Mouse (Mus musculus) lung, embryonic 15.5 days (tissue): ENCODE data around the gene Ptbp1. TPM values are rescaled to one million over a fixed set of nuclear protein-coding genes. Genes with fewer than 3 reads are reported as not detected.

ENCODE experiments used
- ATAC-seq: fragments of 200-750 bp; cut with Nextera tagmentation; 2 replicates; pipeline ENCODE4 v1.8.0; 2017; ENCODE audit warnings: moderate number of reproducible peaks, borderline replicate concordance; ENCODE audit not compliant: low FRiP score, low TSS enrichment; ENCODE audit errors: extremely low read depth
- H3K27ac ChIP-seq: fragments of 300-500 bp; sonication (generic); 2 replicates; pipeline ENCODE4 v1.5.1; 2015; ENCODE audit warnings: moderate library complexity, mild to moderate bottlenecking, inconsistent platforms
- H3K27me3 ChIP-seq: fragments of 300-500 bp; sonication (generic); 2 replicates; pipeline ENCODE4 v1.6.1; 2015; ENCODE audit warnings: inconsistent platforms
- H3K36me3 ChIP-seq: fragments of 300-500 bp; sonication (generic); 2 replicates; pipeline ENCODE4 v1.6.1; 2015; ENCODE audit warnings: inconsistent platforms
- H3K4me1 ChIP-seq: fragments of 300-500 bp; sonication (generic); 2 replicates; pipeline ENCODE4 v1.6.1; 2015; ENCODE audit warnings: inconsistent platforms
- H3K4me2 ChIP-seq: fragments of 300-500 bp; sonication (generic); 2 replicates; pipeline ENCODE4 v1.6.1; 2015; ENCODE audit warnings: inconsistent platforms, mild to moderate bottlenecking, moderate library complexity
- H3K4me3 ChIP-seq: fragments of 300-500 bp; sonication (generic); 2 replicates; pipeline ENCODE4 v1.5.1; 2015; ENCODE audit warnings: mild to moderate bottlenecking, inconsistent platforms
- H3K9ac ChIP-seq: fragments of 300-500 bp; sonication (generic); 2 replicates; pipeline ENCODE4 v1.6.1; 2015; ENCODE audit warnings: inconsistent platforms
- H3K9me3 ChIP-seq: fragments of 300-500 bp; sonication (generic); 2 replicates; pipeline ENCODE4 v1.6.1; 2016; ENCODE audit warnings: inconsistent platforms
- WGBS: fragments of 180-500 bp; shearing (Covaris S2); methylation state at CpG from one replicate; pipeline ENCODE4 v1.1.7; 2015; 5-methylcytosine and 5-hydroxymethylcytosine counted together
- polyA plus RNA-seq: library from polyadenylated mRNA; unstranded; fragments of >200 nt; fragmentation: Nextera tagmentation; extraction: Ambion mirVana; gene quantifications from 2 replicates; pipeline ENCODE4 v1.2.1, GENCODE M21; 2015

Ptbp1 gene
- 367 and 368 TPM in 2 replicates for polyA plus RNA-seq

DNA sequence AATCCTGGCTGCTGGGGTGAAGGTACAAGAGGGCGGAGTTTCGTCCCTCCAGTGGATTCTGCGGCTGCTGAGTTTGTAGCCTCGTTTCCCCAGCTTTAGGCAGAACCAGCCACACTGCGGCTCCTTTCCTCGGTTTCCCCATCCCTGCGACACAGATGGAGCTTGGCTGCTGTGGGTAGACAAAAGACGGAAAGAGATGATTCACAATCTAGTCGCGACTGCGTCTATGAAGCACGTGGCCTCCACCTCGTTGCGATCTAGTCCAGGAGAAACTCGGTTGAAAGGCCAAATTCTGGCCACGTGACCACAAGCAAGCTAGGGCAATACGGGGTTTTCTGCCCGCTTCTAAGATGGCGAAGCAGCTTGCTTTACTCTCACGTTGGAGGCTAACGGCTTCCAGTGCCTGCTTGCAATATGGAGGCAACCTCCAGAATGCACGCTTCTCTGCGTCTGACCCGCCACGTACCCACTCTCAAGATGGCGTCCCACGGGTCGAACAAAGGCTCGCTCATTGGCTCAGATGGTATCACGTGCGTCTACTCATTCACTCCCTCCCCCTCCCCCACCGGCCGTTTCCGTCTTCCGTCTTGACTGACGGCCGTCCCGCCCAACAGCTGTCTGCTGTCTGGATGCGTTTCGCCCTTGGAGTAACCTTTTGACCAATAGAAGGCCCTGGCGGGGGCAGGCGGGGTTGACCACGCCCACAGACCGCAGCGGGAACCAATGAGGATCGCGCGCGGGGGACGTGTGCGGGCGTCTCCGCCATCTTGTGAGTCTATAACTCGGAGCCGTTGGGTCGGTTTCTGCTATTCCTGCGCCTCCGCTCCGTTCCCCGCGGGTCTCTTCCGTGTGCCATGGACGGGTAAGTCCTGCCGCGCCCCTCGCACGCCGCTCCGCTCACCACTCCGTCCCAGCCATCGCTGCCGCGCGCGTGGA, at the start of gene Ptbp1:
TSS of gene Ptbp1 (plus strand) at position 568 of the 936 bp plus-strand sequence.
- ATAC-seq = peak; percentile 89
- Histone ChIP-seq H3K9ac (peak within 1 kb of the TSS; percentile 92), H3K4me2 (peak within 1 kb of the TSS; percentile 86), H3K4me3 (peak within 1 kb of the TSS; percentile 72), H3K9me3 (no peaks in the 10 kb centered on the region), H3K4me1 (peaks cover 58% of the 10 kb centered on the region), H3K27me3 (no peaks in the 10 kb centered on the region), H3K27ac (peak within 1 kb of the TSS; percentile 100), H3K36me3 (peaks cover 14% of the 10 kb centered on the region)
- WGBS = under 1% methylated on average over 75 of the region's 75 CpGs

- no peak for ATAC-seq
- Histone ChIP-seq H3K9me3 (no peaks in the 10 kb centered on the region), H3K4me3 (no peak overlapping the region), H3K27ac (no peak overlapping the region), H3K27me3 (no peaks in the 10 kb centered on the region), H3K36me3 (peaks cover 8% of the 10 kb centered on the region), H3K4me2 (no peak overlapping the region), H3K4me1 (peaks cover 29% of the 10 kb centered on the region), H3K9ac (no peak overlapping the region)
- WGBS = 41% methylated on average over 11 of the region's 11 CpGs
Measured at GRCm38 (mm10) chr10:79805636-79806035, 48.6 kb upstream of the Ptbp1 start.

DNA sequence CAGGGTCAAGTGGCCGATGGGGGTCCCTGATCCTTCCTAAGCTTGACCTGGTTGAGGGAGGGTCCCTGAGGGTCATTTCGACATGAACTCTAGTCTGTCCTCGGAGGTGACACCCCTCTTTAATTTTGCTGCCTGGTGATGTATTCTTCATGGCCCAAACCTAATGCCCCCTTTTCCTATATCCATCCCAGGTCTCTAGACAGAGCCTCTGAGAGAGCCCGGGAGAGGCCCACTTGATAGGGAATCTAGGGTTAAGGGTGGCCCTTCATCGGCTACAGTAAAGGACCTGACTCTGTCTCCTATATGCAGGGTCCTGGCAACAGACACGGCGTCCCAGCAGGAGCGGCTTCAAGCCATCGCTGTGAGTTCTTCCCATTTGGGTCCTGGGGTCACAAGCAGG, 47.9 kb upstream of the Ptbp1 start:
- H3K4me3 ChIP-seq = no peak overlapping the region
- H3K4me2 ChIP-seq = no peak overlapping the region
- H3K4me1 ChIP-seq = peaks cover 29% of the 10 kb centered on the region
- H3K27me3 ChIP-seq = no peaks in the 10 kb centered on the region
- 86% methylated on average over 9 of the region's 9 CpGs for WGBS
- no peaks in the 10 kb centered on the region for H3K9me3 ChIP-seq
- no peak overlapping the region for H3K27ac ChIP-seq
- H3K9ac ChIP-seq = no peak overlapping the region
- H3K36me3 ChIP-seq = peaks cover 13% of the 10 kb centered on the region
- no peak for ATAC-seq

GRCm38 (mm10) chr10:79806972-79807371, 47.3 kb upstream of the Ptbp1 start:
- H3K9me3 ChIP-seq = no peaks in the 10 kb centered on the region
- no peak overlapping the region for H3K4me2 ChIP-seq
- no peaks in the 10 kb centered on the region for H3K27me3 ChIP-seq
- ATAC-seq = no peak
- 72% methylated on average over 10 of the region's 10 CpGs for WGBS
- H3K27ac ChIP-seq = no peak overlapping the region
- peaks cover 27% of the 10 kb centered on the region for H3K4me1 ChIP-seq
- no peak overlapping the region for H3K9ac ChIP-seq
- H3K4me3 ChIP-seq = no peak overlapping the region
- peaks cover 16% of the 10 kb centered on the region for H3K36me3 ChIP-seq

DNA sequence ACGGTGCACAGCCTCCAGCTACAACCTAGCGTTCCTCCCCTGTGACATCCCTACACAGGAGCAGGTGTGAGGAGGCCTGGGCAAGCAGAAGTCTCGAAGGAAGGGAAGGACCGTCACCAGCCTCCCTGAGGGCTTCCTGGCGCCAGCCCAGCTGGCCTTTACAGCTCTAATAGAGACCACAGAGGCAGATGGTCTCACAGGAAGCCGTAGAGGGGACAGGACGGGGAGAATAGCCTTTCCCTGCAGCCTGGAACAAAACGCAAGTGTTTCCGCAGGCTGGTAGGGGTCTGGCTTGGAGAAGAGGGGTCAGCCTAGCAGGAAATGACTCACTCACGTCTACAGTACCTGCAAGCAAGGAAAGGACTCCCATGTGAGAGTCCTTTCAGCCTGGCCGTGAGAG, 46.4 kb upstream of the Ptbp1 start:
- Histone ChIP-seq H3K9ac (0 out of 2 replicates have a peak overlapping the region, but pooled peaks have one; percentile 0), H3K36me3 (peaks cover 16% of the 10 kb centered on the region), H3K4me2 (no peak overlapping the region)

GRCm38 (mm10) chr10:79808728-79809127, 45.5 kb upstream of the Ptbp1 start:
- peaks cover 16% of the 10 kb centered on the region for H3K36me3 ChIP-seq
- no peak overlapping the region for H3K9ac ChIP-seq
- peaks cover 10% of the 10 kb centered on the region for H3K4me1 ChIP-seq
- H3K4me2 ChIP-seq = no peak overlapping the region
- no peaks in the 10 kb centered on the region for H3K9me3 ChIP-seq
- H3K4me3 ChIP-seq = no peak overlapping the region
- peak overlapping the region; percentile 78 for H3K27ac ChIP-seq
- H3K27me3 ChIP-seq = no peaks in the 10 kb centered on the region
- 78% methylated on average over 11 of the region's 11 CpGs for WGBS
- ATAC-seq = no peak

More for the DNA sequence above, 46.4 kb upstream of the Ptbp1 start:
- Histone ChIP-seq H3K4me3 (no peak overlapping the region), H3K9me3 (no peaks in the 10 kb centered on the region), H3K27ac (peak overlapping the region; percentile 78), H3K4me1 (peaks cover 19% of the 10 kb centered on the region), H3K27me3 (no peaks in the 10 kb centered on the region)
- ATAC-seq = no peak
- WGBS = 73% methylated on average over 11 of the region's 11 CpGs

DNA sequence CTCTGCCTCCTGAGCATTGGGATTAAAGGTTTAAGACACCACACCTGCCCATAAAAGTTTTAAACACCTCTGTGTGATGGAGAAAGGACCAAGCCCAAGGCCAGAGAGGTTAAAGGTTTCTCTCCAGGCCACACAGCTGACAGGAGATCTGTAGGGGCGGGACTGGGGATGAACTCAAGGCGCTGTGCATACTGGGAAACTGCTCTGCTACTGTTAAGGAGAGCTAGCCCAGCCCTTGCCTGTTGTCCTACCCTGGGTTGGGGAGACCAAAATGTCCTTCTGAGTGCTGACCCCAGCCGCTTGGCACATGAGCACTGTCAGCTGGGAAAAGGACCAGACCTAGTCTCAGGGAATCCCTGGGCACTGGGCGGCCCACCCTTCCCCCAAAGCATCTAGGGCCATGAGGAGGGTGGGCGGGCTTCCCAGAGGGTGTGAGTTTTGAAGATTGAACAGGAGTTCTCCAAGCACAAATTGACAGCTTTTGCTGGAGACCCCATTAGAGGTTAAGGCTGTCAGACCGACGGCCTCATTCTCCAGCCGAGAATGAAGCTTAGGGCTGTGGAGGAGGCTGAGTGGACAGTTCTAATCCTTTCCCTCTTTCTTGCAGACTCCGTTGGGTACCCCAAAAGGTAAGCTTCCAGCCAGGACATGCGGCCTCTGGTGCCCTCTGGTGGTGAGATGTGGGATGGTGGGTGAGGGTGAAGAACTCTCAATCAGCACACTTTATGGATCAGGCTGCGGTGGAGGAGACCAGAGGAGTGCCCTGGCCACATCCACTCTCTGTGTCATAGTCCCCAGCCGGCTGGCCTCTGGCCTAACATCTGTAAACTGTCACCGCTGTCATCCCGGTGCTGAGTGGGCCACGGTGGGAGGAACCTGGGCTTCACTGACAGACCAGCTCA, 42.2 kb upstream of the Ptbp1 start:
- Histone ChIP-seq H3K27me3 (no peaks in the 10 kb centered on the region), H3K36me3 (peaks cover 21% of the 10 kb centered on the region), H3K9ac (no peak overlapping the region), H3K4me1 (0 out of 2 replicates have a peak, but pooled peaks cover 4% of the 10 kb centered on the region), H3K4me3 (no peak overlapping the region), H3K9me3 (no peaks in the 10 kb centered on the region), H3K4me2 (no peak overlapping the region), H3K27ac (no peak overlapping the region)
- ATAC-seq = peak; percentile 36; the same call in 1 of the 2 replicates
- 30% methylated on average over 15 of the region's 15 CpGs for WGBS

- H3K4me2 ChIP-seq = no peak overlapping the region
- H3K36me3 ChIP-seq = peaks cover 24% of the 10 kb centered on the region
- 79% methylated on average over 5 of the region's 5 CpGs for WGBS
Measured at GRCm38 (mm10) chr10:79814271-79814842, 39.9 kb upstream of the Ptbp1 start.

DNA sequence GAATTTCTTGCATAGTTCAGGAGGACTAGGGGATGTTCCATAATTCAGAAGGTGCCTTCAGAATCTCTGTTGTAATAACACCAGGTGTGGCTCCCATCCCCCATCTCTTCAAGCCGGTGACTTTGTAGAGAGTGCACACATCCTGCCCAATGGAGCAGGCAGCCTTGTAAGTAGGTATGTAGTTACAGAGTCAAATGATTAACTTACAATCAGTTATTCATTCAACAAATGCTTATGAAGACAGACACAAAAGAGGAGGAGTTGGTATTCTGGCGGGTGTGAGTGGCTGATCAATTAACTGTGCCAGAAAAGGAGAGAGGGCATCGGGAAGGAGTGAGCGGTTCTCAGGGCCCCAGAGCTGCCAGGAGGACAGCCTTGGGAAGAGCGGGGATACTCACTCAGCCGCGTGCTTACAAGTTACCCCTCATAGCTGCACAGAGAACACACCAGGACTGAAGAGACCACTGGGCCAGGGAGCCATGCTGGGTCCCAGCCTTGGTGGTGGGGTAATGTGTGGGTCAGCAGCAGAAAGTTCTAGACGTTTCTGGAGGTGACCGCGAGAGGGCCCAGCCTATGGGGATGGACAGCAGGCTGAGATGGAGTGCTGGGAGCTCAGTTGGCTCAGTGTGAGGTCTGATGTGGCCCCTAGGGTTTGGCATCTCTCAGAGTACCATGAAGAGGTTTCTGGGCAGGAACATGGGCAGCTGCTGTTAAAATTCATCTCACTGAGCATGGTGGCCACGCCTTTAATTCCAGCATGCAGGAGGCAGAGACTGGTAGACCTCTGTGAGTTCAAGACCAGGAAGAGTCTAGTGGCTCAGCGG, 38.3 kb upstream of the Ptbp1 start:
- 81% methylated on average over 12 of the region's 12 CpGs for WGBS
- 0 out of 2 replicates have a peak, but pooled peaks cover 8% of the 10 kb centered on the region for H3K4me1 ChIP-seq
- no peak overlapping the region for H3K4me2 ChIP-seq
- no peak overlapping the region for H3K9ac ChIP-seq
- no peak overlapping the region for H3K27ac ChIP-seq
- H3K36me3 ChIP-seq = peaks cover 20% of the 10 kb centered on the region
- no peaks in the 10 kb centered on the region for H3K9me3 ChIP-seq
- no peaks in the 10 kb centered on the region for H3K27me3 ChIP-seq
- no peak overlapping the region for H3K4me3 ChIP-seq
- no peak for ATAC-seq

More at GRCm38 (mm10) chr10:79814271-79814842, 39.9 kb upstream of the Ptbp1 start:
- H3K27me3 ChIP-seq = no peaks in the 10 kb centered on the region
- ATAC-seq = no peak
- no peaks in the 10 kb centered on the region for H3K9me3 ChIP-seq
- H3K4me1 ChIP-seq = 0 out of 2 replicates have a peak, but pooled peaks cover 3% of the 10 kb centered on the region
- no peak overlapping the region for H3K9ac ChIP-seq
- no peak overlapping the region for H3K27ac ChIP-seq
- H3K4me3 ChIP-seq = no peak overlapping the region

DNA sequence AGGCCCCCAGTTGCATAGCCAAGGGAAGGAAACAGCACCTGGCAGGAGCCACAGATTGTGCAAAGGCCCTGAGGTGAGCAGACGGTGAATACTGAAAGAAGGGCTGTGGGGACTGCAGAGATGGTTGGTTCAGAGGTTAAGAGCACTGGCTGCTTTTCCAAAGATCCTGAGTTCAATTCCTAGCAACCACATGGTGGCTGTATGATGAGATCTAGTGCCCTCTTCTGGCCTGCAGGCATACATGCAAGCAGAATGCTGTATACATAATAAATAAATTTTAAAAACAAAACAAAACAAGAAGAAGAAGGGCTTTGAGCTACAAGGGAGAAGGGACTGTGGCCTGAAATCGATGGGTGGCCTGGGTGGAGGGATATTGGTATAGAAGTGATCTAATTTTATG, 37.1 kb upstream of the Ptbp1 start:
- 68% methylated on average over 2 of the region's 2 CpGs for WGBS
- Histone ChIP-seq H3K9ac (no peak overlapping the region), H3K9me3 (no peaks in the 10 kb centered on the region), H3K4me2 (no peak overlapping the region), H3K4me3 (no peak overlapping the region), H3K36me3 (peaks cover 15% of the 10 kb centered on the region), H3K27me3 (no peaks in the 10 kb centered on the region), H3K4me1 (peaks cover 11% of the 10 kb centered on the region), H3K27ac (no peak overlapping the region)
- no peak for ATAC-seq

DNA sequence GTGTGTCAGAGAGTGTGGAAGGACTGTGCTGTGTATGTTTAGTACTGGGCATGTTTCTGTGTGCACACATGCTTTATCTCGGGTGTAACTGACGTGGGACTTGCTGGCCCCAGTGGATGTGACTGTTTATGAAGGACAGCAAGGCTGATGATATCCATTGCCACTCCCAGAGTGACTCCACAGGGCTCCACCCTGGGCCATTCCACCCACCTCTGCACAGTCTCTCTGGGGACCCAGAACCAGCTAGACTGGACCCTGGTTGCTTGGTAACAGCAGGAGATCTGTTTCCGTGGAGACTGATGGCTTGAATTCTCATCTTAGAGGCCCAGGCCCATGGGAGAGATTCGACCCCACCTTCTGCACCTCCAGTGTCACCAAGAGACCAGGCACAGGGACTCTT, 36.0 kb upstream of the Ptbp1 start:
- Histone ChIP-seq H3K4me1 (peaks cover 21% of the 10 kb centered on the region), H3K9me3 (no peaks in the 10 kb centered on the region), H3K4me2 (no peak overlapping the region), H3K9ac (no peak overlapping the region), H3K27ac (no peak overlapping the region), H3K4me3 (no peak overlapping the region), H3K27me3 (no peaks in the 10 kb centered on the region), H3K36me3 (peaks cover 15% of the 10 kb centered on the region)
- ATAC-seq = no peak
- 60% methylated on average over 4 of the region's 4 CpGs for WGBS
